Mouse (Mus musculus): ENCODE results near the gene 1700067P10Rik. TPM values are rescaled to one million over a fixed set of nuclear protein-coding genes. Genes with fewer than 3 reads are reported as not detected.

Gene 1700067P10Rik
- not detected in 2 replicates for polyA plus RNA-seq (2016; fragmentation: Nextera tagmentation; extraction: Ambion mirVana)

- Histone ChIP-seq H3K27me3 (ENCODE audit: low read depth, poor library complexity, severe bottlenecking) (peaks cover 8% of the 10 kb centered on the region), H3K4me1 (no peaks in the 10 kb centered on the region; the same call in 1 of the 2 replicates), H3K4me3 (no peak within 1 kb of the TSS), H3K27ac (no peak within 1 kb of the TSS), H3K9me3 (replicated peaks) (0 out of 2 replicates have a peak, but pooled peaks cover 2% of the 10 kb centered on the region), H3K36me3 (no peaks in the 10 kb centered on the region)
- DNase-seq (ENCODE audit: low spot score): no peak
Measured at GRCm38 (mm10) chr17:48089019-48089418, at the start of gene 1700067P10Rik. Gene 1700067P10Rik (plus strand): TSS chr17:48089319.

DNA sequence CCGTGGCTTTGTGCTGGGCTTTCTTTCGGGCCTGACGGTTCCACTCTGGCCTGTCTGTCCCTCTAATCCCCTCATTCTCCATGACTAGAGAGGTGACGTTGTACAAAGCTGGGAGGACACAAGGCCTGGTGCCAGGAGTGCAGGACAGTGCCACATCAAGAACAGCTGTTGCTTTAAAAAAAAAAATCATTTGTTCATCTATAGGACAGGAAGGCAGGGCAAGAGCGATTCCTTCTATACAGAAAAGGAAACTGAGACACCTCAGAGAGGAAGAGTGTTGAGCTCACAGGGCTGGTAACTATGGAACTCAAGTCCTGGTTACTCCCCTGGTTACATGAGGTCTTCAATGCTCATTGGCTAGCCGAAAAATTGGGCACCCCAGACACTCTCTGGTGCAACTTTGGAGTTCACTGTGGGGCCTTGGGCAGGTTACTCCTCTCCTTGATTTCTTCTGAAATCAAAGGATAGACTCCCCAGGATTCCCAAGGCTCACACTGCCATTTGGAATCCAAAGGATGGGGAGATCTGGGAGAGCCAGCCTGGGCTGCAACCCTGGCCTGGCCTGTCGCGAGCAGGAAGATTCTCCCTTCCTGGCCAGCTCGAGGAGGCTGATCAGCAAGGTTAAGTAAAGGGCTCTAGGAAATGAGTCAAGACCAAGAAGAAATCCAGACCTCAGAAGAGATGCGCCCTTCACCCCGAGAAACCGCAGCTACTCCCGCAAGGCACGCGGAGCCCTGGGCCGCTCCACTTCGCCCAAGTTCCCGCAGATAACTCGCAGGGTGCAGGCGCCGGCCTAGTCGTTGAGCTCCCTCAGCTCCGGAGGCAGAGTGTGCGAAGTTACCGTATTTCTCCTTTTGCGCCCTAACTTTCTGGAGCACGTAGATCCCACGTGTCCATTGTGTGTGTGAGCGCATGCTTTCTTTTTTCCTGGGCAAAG lies 47.5 kb upstream of the 1700067P10Rik start:
- WGBS: 5% methylated on average over 29 of the region's 29 CpGs
- Histone ChIP-seq H3K36me3 (no peaks in the 10 kb centered on the region), H3K27ac (peak overlapping the region; percentile 86), H3K4me1 (peaks cover 35% of the 10 kb centered on the region), H3K9me3 (replicated peaks) (no peaks in the 10 kb centered on the region), H3K27me3 (ENCODE audit: low read depth, poor library complexity, severe bottlenecking) (peaks cover 34% of the 10 kb centered on the region), H3K4me3 (peak overlapping the region; percentile 40)
- peak; percentile 71 for DNase-seq (ENCODE audit: low spot score)

DNA sequence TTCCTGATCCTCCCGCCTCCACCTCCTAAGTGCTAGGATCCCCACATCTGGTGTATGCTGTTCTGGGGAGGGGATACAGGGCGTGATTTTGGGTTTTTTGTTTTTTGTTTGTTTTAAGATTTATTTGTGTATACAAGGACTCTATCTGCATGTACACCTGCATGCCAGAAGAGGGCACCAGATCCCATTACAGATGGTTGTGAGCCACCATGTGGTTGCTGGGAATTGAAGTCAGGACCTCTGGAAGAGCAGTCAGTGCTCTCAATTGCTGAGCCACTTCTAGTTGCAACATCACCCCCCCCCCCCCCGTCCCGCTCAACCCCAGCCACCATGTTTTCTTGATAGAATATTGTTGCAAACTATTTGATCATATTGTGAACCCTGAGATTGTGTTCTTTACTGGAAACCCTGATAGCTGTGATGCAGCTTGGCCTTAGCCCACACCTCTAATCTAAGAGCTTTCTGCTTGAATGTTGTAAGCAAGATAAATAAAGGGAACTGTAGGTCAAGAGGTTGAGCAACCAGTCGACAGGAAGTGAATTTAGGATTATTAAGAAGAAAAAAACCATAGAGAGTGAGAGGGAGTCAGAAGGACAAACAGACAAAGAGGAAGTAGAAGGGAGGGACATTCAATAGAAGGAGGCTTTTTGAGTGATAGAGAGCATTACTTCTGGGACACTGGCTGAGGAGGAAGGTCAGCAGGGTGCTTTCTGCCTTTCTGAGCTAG lies 45.8 kb upstream of the 1700067P10Rik start:
- H3K27me3 ChIP-seq (ENCODE audit: low read depth, poor library complexity, severe bottlenecking): peaks cover 27% of the 10 kb centered on the region
- H3K9me3 ChIP-seq (replicated peaks): no peaks in the 10 kb centered on the region
- no peak overlapping the region for H3K27ac ChIP-seq
- no peak for DNase-seq (ENCODE audit: low spot score)
- no peaks in the 10 kb centered on the region for H3K36me3 ChIP-seq
- WGBS: 75% methylated on average over 5 of the region's 5 CpGs
- no peak overlapping the region for H3K4me3 ChIP-seq
- peaks cover 31% of the 10 kb centered on the region for H3K4me1 ChIP-seq

DNA sequence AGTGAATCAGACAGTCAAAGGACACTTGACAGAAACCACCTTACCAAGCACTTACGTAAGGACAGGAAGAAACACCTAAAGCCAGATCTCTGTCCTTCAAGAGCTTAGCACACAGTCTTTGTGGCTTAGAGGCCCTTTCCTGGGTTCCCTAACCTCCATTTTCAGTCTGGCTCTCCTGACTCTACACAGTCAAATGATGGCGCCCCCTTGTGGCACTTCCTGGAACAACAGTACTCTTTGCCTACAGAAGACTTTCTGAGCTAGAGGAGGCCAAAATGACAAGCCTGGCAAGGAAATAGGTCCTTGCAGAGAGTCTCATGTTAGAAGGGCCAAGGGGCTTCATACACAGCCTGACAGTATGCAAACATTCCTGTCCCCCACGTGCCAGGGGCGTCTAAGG lies 43.5 kb upstream of the 1700067P10Rik start:
- WGBS: 34% methylated on average over 4 of the region's 4 CpGs
- no peaks in the 10 kb centered on the region for H3K36me3 ChIP-seq
- H3K27ac ChIP-seq: no peak overlapping the region
- no peaks in the 10 kb centered on the region for H3K9me3 ChIP-seq (replicated peaks)
- no peak overlapping the region for H3K4me3 ChIP-seq
- peaks cover 31% of the 10 kb centered on the region for H3K27me3 ChIP-seq (ENCODE audit: low read depth, poor library complexity, severe bottlenecking)
- H3K4me1 ChIP-seq: peaks cover 19% of the 10 kb centered on the region
- DNase-seq (ENCODE audit: low spot score): peak; percentile 85

GRCm38 (mm10) chr17:48051638-48052337 lies 37.3 kb upstream of the 1700067P10Rik start:
- H3K4me1 ChIP-seq: peaks cover 4% of the 10 kb centered on the region
- H3K36me3 ChIP-seq: no peaks in the 10 kb centered on the region
- peaks cover 58% of the 10 kb centered on the region for H3K27me3 ChIP-seq (ENCODE audit: low read depth, poor library complexity, severe bottlenecking)
- H3K9me3 ChIP-seq (replicated peaks): no peaks in the 10 kb centered on the region
- no peak overlapping the region for H3K27ac ChIP-seq
- 68% methylated on average over 5 of the region's 5 CpGs for WGBS
- DNase-seq (ENCODE audit: low spot score): no peak
- H3K4me3 ChIP-seq: no peak overlapping the region

- Histone ChIP-seq H3K27me3 (ENCODE audit: low read depth, poor library complexity, severe bottlenecking) (peaks cover 61% of the 10 kb centered on the region), H3K4me1 (peaks cover 11% of the 10 kb centered on the region), H3K9me3 (replicated peaks) (no peaks in the 10 kb centered on the region), H3K4me3 (no peak overlapping the region), H3K36me3 (no peaks in the 10 kb centered on the region), H3K27ac (no peak overlapping the region)
- DNase-seq (ENCODE audit: low spot score): no peak
- WGBS: 80% methylated on average over 10 of the region's 10 CpGs
Measured at GRCm38 (mm10) chr17:48052338-48053067, 36.6 kb upstream of the 1700067P10Rik start.

GRCm38 (mm10) chr17:48053646-48054045 lies 35.5 kb upstream of the 1700067P10Rik start:
- peaks cover 19% of the 10 kb centered on the region for H3K4me1 ChIP-seq
- 70% methylated on average over 2 of the region's 2 CpGs for WGBS
- DNase-seq (ENCODE audit: low spot score): no peak
- H3K27me3 ChIP-seq (ENCODE audit: low read depth, poor library complexity, severe bottlenecking): peaks cover 65% of the 10 kb centered on the region
- H3K9me3 ChIP-seq (replicated peaks): no peaks in the 10 kb centered on the region
- no peak overlapping the region for H3K27ac ChIP-seq
- H3K36me3 ChIP-seq: no peaks in the 10 kb centered on the region
- no peak overlapping the region for H3K4me3 ChIP-seq

- no peak for DNase-seq (ENCODE audit: low spot score)
- Histone ChIP-seq H3K4me3 (no peak overlapping the region), H3K4me1 (peaks cover 16% of the 10 kb centered on the region), H3K9me3 (replicated peaks) (no peaks in the 10 kb centered on the region), H3K27me3 (ENCODE audit: low read depth, poor library complexity, severe bottlenecking) (peaks cover 61% of the 10 kb centered on the region), H3K36me3 (no peaks in the 10 kb centered on the region), H3K27ac (no peak overlapping the region)
- WGBS: 58% methylated on average over 20 of the region's 20 CpGs
Measured at GRCm38 (mm10) chr17:48055076-48055816, 33.9 kb upstream of the 1700067P10Rik start.

DNA sequence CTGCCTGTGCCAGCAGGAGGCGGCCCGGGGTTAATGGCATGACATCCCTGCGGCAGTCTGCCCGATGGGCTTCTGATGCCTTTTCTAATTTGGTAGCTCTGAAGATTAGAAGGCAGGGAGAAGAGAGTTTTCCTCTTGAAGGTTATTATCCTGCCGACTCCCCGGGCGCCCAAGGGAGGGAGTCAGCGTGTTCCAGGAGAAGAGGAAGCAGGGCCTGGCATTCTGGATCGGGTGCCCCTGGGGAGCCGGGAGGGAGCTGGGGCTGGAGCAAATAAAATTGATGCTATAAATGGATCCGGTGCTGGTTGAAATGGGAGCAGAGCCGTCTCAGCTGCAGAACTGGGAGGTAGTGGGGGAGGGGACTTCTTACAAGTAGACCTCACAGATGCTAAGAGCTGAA lies 31.7 kb upstream of the 1700067P10Rik start:
- H3K36me3 ChIP-seq: no peaks in the 10 kb centered on the region
- WGBS: 1% methylated on average over 12 of the region's 12 CpGs
- H3K4me1 ChIP-seq: peaks cover 16% of the 10 kb centered on the region
- peak overlapping the region; percentile 23 for H3K4me3 ChIP-seq
- H3K9me3 ChIP-seq (replicated peaks): no peaks in the 10 kb centered on the region
- peak overlapping the region; percentile 50 for H3K27ac ChIP-seq
- no peak for DNase-seq (ENCODE audit: low spot score)
- H3K27me3 ChIP-seq (ENCODE audit: low read depth, poor library complexity, severe bottlenecking): peaks cover 65% of the 10 kb centered on the region

DNA sequence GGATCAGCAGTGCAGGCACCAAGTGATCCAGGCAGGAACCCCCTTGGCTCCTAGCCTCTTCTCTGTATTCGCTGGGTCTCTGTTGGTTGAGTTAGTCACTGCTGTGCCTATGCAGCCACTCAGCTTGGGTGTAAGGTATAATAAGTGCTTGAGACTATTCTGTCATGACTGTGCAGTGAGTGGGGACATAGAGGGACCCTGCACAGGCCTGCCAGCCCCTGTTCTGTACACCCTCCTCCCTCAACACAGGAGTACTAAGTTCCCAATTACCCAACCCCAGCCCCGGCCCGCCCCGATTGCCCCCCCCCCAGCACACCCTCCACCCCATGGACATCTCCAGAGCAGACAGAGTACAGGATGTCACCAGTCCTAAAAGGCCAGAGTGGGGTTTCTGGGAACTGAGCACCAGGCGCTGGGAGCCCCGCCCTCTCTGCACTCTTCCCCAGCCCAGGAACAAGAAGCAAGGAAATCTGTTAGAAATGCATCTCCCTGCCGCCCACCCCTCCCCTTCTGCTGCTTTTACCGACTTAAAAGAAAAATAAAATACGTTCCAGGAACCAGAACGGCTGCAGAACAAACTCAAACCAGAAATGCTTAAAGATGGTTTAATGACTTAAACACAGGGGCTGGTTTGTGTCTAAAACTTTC lies 24.8 kb upstream of the 1700067P10Rik start:
- Histone ChIP-seq H3K27ac (peak overlapping the region; percentile 66; the same call in 1 of the 2 replicates), H3K36me3 (no peaks in the 10 kb centered on the region), H3K4me1 (peaks cover 33% of the 10 kb centered on the region), H3K9me3 (replicated peaks) (no peaks in the 10 kb centered on the region), H3K4me3 (no peak overlapping the region; the same call in 1 of the 2 replicates), H3K27me3 (ENCODE audit: low read depth, poor library complexity, severe bottlenecking) (peaks cover 48% of the 10 kb centered on the region; the same call in 1 of the 2 replicates)
- WGBS: 37% methylated on average over 10 of the region's 10 CpGs
- DNase-seq (ENCODE audit: low spot score): no peak

DNA sequence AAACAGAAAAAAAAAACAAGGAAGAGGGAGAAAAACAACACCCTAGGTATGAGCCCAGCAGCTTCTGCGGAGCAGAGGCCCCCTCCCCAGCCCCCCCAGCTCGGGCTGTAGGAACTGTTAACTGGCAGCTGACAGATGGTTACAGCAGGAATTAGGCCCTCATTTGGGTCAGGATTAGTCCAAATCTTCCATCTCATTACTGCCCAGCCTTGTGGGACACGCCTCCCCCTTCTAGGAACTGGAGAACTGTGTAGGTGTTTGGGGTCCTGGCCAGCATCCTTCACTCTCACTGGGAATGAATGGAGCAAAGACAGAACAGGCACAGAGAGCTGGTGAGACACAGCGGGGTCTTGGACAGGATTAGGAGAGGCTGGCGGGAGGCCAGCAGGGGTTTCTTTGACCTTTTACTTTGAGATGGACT lies 24.0 kb upstream of the 1700067P10Rik start:
- Histone ChIP-seq H3K27me3 (ENCODE audit: low read depth, poor library complexity, severe bottlenecking) (peaks cover 44% of the 10 kb centered on the region; the same call in 1 of the 2 replicates), H3K27ac (peak overlapping the region; percentile 39), H3K36me3 (no peaks in the 10 kb centered on the region), H3K4me3 (no peak overlapping the region; the same call in 1 of the 2 replicates), H3K9me3 (replicated peaks) (no peaks in the 10 kb centered on the region), H3K4me1 (peaks cover 33% of the 10 kb centered on the region)
- 30% methylated on average over 5 of the region's 5 CpGs for WGBS
- DNase-seq (ENCODE audit: low spot score): no peak
